Mouse (Mus musculus) thymus, adult 2 months (tissue): Measurements from ENCODE around the gene Gm49369.

Source experiments
- CTCF ChIP-seq: fragments of 200-500 bp; IDR thresholded peaks from 2 replicates; pipeline ENCODE4 v1.5.1; 2012; ENCODE audit warnings: mild to moderate bottlenecking, control low read depth, low read length, moderate library complexity, borderline replicate concordance; ENCODE audit not compliant: control insufficient read depth, poor library complexity, insufficient read depth; ENCODE audit errors: extremely low read depth
- POLR2A ChIP-seq: fragments of 200-500 bp; IDR thresholded peaks from 2 replicates; pipeline ENCODE4 v1.6.1; 2012; ENCODE audit warnings: mild to moderate bottlenecking, low read length, control low read depth, moderate library complexity; ENCODE audit not compliant: control insufficient read depth, poor library complexity, insufficient read depth; ENCODE audit errors: extremely low read depth

GRCm38 (mm10) chr7:142354661-142355233, 27.7 kb downstream of the Gm49369 start:
- TF ChIP-seq POLR2A: no peak
- no peak for TF ChIP-seq CTCF
